Mouse (Mus musculus): ENCODE results near the gene Olfr231. TPM values are rescaled to one million over a fixed set of nuclear protein-coding genes. Genes with fewer than 3 reads are reported as not detected.

Gene Olfr231
- total and polyA plus RNA-seq, 3 experiments, result not detected

- Histone ChIP-seq H3K4me3 (no peak within 1 kb of the TSS), H3K9ac (ENCODE audit: low read depth, low read length) (no peak within 1 kb of the TSS), H3K27ac (no peak within 1 kb of the TSS), H3K79me2 (replicated peaks; ENCODE audit: control insufficient read depth, insufficient read depth, low read length) (no peaks in the 10 kb centered on the region), H3K36me3 (ENCODE audit: control insufficient read depth, insufficient read depth, low read length) (no peaks in the 10 kb centered on the region), H3K4me1 (ENCODE audit: control insufficient read depth, insufficient read depth, low read length) (no peaks in the 10 kb centered on the region), H3K27me3 (ENCODE audit: control insufficient read depth, insufficient read depth, low read length) (no peaks in the 10 kb centered on the region)
- TF ChIP-seq EP300 (IDR thresholded peaks at IDR 0.05; ENCODE audit: insufficient read depth, low read depth, low read length), result no peak
- no peak for TF ChIP-seq CTCF (IDR thresholded peaks at IDR 0.05)
- no peak for TF ChIP-seq POLR2A (IDR thresholded peaks at IDR 0.05; ENCODE audit: insufficient read depth, low read depth, low read length)
- intact Hi-C loops (cut with DNase I), result no loop called here
- WGBS, result 87% methylated on average over 1 of the region's 1 CpGs
- DNase-seq, result no peak
These were observed 24.4 kb downstream of the Olfr231 start, which contains the start of gene Olfr427 for GRCm38 (mm10) chr1:174096591-174096990. Gene Olfr427 (plus strand): TSS chr1:174096891.

- TF ChIP-seq CTCF (IDR thresholded peaks at IDR 0.05) (no peak), EP300 (IDR thresholded peaks at IDR 0.05; ENCODE audit: insufficient read depth, low read depth, low read length) (no peak), POLR2A (IDR thresholded peaks at IDR 0.05; ENCODE audit: insufficient read depth, low read depth, low read length) (no peak)
- Histone ChIP-seq H3K36me3 (ENCODE audit: control insufficient read depth, insufficient read depth, low read length) (no peaks in the 10 kb centered on the region), H3K27me3 (ENCODE audit: control insufficient read depth, insufficient read depth, low read length) (no peaks in the 10 kb centered on the region), H3K27ac (no peak within 1 kb of the TSS), H3K4me3 (no peak within 1 kb of the TSS), H3K9ac (ENCODE audit: low read depth, low read length) (no peak within 1 kb of the TSS), H3K4me1 (ENCODE audit: control insufficient read depth, insufficient read depth, low read length) (no peaks in the 10 kb centered on the region), H3K79me2 (replicated peaks; ENCODE audit: control insufficient read depth, insufficient read depth, low read length) (no peaks in the 10 kb centered on the region)
- DNase-seq, result no peak
- intact Hi-C loops (cut with DNase I), result no loop called here
- WGBS, result 82% methylated on average over 2 of the region's 2 CpGs
These were observed 36.9 kb downstream of the Olfr231 start, which contains the start of gene Olfr429 for GRCm38 (mm10) chr1:174084031-174084430. Gene Olfr429 (plus strand): TSS chr1:174084331.

GRCm38 (mm10) chr1:174066305-174066704 lies 54.7 kb downstream of the Olfr231 start, which contains the start of gene Olfr430:
Gene Olfr430 (plus strand): TSS chr1:174066605.
- no peak for TF ChIP-seq POLR2A (IDR thresholded peaks at IDR 0.05; ENCODE audit: insufficient read depth, low read depth, low read length)
- TF ChIP-seq EP300 (IDR thresholded peaks at IDR 0.05; ENCODE audit: insufficient read depth, low read depth, low read length), result no peak
- no peak for TF ChIP-seq CTCF (IDR thresholded peaks at IDR 0.05)
- Histone ChIP-seq H3K79me2 (replicated peaks; ENCODE audit: control insufficient read depth, insufficient read depth, low read length) (no peaks in the 10 kb centered on the region), H3K4me1 (ENCODE audit: control insufficient read depth, insufficient read depth, low read length) (no peaks in the 10 kb centered on the region), H3K36me3 (ENCODE audit: control insufficient read depth, insufficient read depth, low read length) (no peaks in the 10 kb centered on the region), H3K9ac (ENCODE audit: low read depth, low read length) (no peak within 1 kb of the TSS), H3K27ac (no peak within 1 kb of the TSS), H3K4me3 (no peak within 1 kb of the TSS), H3K27me3 (ENCODE audit: control insufficient read depth, insufficient read depth, low read length) (no peaks in the 10 kb centered on the region)
- DNase-seq, result no peak
- intact Hi-C loops (cut with DNase I), result no loop called here
- 90% methylated on average over 3 of the region's 3 CpGs for WGBS

Other genes with a start within 250 kb of the Olfr231 start
- gene Ifi211, start 208.1 kb downstream of the Olfr231 start, total RNA-seq (2021), result 1 to 10 TPM; 2.6 to 3.0 TPM
- 0.85 and 1.3 TPM in 2 replicates for gene Ifi211, start 208.1 kb downstream of the Olfr231 start, polyA plus RNA-seq (2012; rRNA removed)
- gene Mndal, start 178.7 kb downstream of the Olfr231 start, total RNA-seq (2021), result 10 to 100 TPM; 12.7 to 12.8 TPM
- gene Mndal, start 178.7 kb downstream of the Olfr231 start, polyA plus RNA-seq (2012; rRNA removed), result 6.6 and 6.8 TPM in 2 replicates
- gene Ifi203, start 178.5 kb downstream of the Olfr231 start, total RNA-seq (2021), result 10 to 100 TPM in 1 of 2 experiments, 1 to 10 TPM in 1; 9.6 to 14.0 TPM
- gene Ifi203, start 178.5 kb downstream of the Olfr231 start, polyA plus RNA-seq (2012; rRNA removed), result 10.7 and 21.8 TPM in 2 replicates
- gene Ifi202b, start 138.4 kb downstream of the Olfr231 start, total RNA-seq (2021), result not detected
- 0.38 TPM in 1 of 2 replicates, not detected in the other for gene Ifi202b, start 138.4 kb downstream of the Olfr231 start, polyA plus RNA-seq (2012; rRNA removed)
- 10 to 100 TPM; 15.8 to 18.2 TPM for gene Ifi205, start 89.4 kb downstream of the Olfr231 start, total RNA-seq (2021)
- 1.8 and 2.5 TPM in 2 replicates for gene Ifi205, start 89.4 kb downstream of the Olfr231 start, polyA plus RNA-seq (2012; rRNA removed)
- not detected for gene Olfr433, start 80.5 kb downstream of the Olfr231 start, total RNA-seq (2021)
- gene Olfr433, start 80.5 kb downstream of the Olfr231 start, polyA plus RNA-seq (2012; rRNA removed), result 0.12 TPM in 1 of 2 replicates, not detected in the other
- gene Olfr432, start 72.0 kb downstream of the Olfr231 start, total RNA-seq (2021), result not detected
- gene Olfr432, start 72.0 kb downstream of the Olfr231 start, polyA plus RNA-seq (2012; rRNA removed), result not detected in 2 replicates
- gene Olfr430, start 54.6 kb downstream of the Olfr231 start, total RNA-seq (2021), result not detected
- not detected in 2 replicates for gene Olfr430, start 54.6 kb downstream of the Olfr231 start, polyA plus RNA-seq (2012; rRNA removed)
- gene Olfr429, start 36.8 kb downstream of the Olfr231 start, total RNA-seq (2021), result not detected
- not detected in 2 replicates for gene Olfr429, start 36.8 kb downstream of the Olfr231 start, polyA plus RNA-seq (2012; rRNA removed)
- gene Olfr427, start 24.3 kb downstream of the Olfr231 start, total RNA-seq (2021), result not detected
- not detected in 2 replicates for gene Olfr427, start 24.3 kb downstream of the Olfr231 start, polyA plus RNA-seq (2012; rRNA removed)
- gene Olfr424, start 10.4 kb upstream of the Olfr231 start, total RNA-seq (2021), result not detected
- not detected in 2 replicates for gene Olfr424, start 10.4 kb upstream of the Olfr231 start, polyA plus RNA-seq (2012; rRNA removed)
- gene Olfr420, start 34.5 kb upstream of the Olfr231 start, total RNA-seq (2021), result not detected
- not detected in 2 replicates for gene Olfr420, start 34.5 kb upstream of the Olfr231 start, polyA plus RNA-seq (2012; rRNA removed)
- 10 to 100 TPM in 1 of 2 experiments, 1 to 10 TPM in 1; 7.6 to 12.1 TPM for gene Spta1, start 51.6 kb upstream of the Olfr231 start, total RNA-seq (2021)
- 2.2 and 2.3 TPM in 2 replicates for gene Spta1, start 51.6 kb upstream of the Olfr231 start, polyA plus RNA-seq (2012; rRNA removed)
- not detected for gene Olfr419, start 130.9 kb upstream of the Olfr231 start, total RNA-seq (2021)
- gene Olfr419, start 130.9 kb upstream of the Olfr231 start, polyA plus RNA-seq (2012; rRNA removed), result not detected in 2 replicates
- not detected for gene Mptx1, start 209.4 kb upstream of the Olfr231 start, total RNA-seq (2021)
- gene Mptx1, start 209.4 kb upstream of the Olfr231 start, polyA plus RNA-seq (2012; rRNA removed), result not detected in 2 replicates
- not detected for gene Olfr417, start 244.0 kb upstream of the Olfr231 start, total RNA-seq (2021)
- not detected in 2 replicates for gene Olfr417, start 244.0 kb upstream of the Olfr231 start, polyA plus RNA-seq (2012; rRNA removed)

Data from heart, adult 2 months (tissue).